Mouse (Mus musculus) spleen, adult 12 weeks (tissue): ENCODE results near the gene Sco2.

ENCODE experiments used
- DNase-seq: peaks from one replicate; pipeline ENCODE4 v3.0.0; 2022; ENCODE audit warnings: low spot score

The Sco2 gene

GRCm38 (mm10) chr15:89323656-89324055, 50.0 kb downstream of the Sco2 start:
- DNase-seq: no peak

- no peak for DNase-seq
Measured at GRCm38 (mm10) chr15:89322670-89323522, 50.8 kb downstream of the Sco2 start, which contains the start of gene Adm2. Gene Adm2, plus strand, starts transcription at chr15:89322720.
